Mouse (Mus musculus) hindbrain, embryonic 14.5 days (tissue): Measurements from ENCODE around the gene Gmppa. TPM values are rescaled to one million over a fixed set of nuclear protein-coding genes. Genes with fewer than 3 reads are reported as not detected.

Experiments
- ATAC-seq: fragments of 200-750 bp; cut with Nextera tagmentation; 2 replicates; pipeline ENCODE4 v1.8.0; 2017; ENCODE audit warnings: moderate number of reproducible peaks, mild to moderate bottlenecking, moderate TSS enrichment, moderate library complexity; ENCODE audit not compliant: low FRiP score
- DNase-seq: peaks from one replicate; pipeline ENCODE4 v3.0.0-alpha.2; 2015; ENCODE audit warnings: low spot score
- H3K27ac ChIP-seq: fragments of 300-500 bp; sonication (generic); 2 replicates; pipeline ENCODE4 v1.5.1; 2014; ENCODE audit warnings: mild to moderate bottlenecking, moderate library complexity
- H3K27me3 ChIP-seq: fragments of 300-500 bp; sonication (generic); 2 replicates; pipeline ENCODE4 v1.6.1; 2014; ENCODE audit warnings: mild to moderate bottlenecking, low read length, mixed read lengths; ENCODE audit not compliant: control insufficient read depth, insufficient read depth
- H3K36me3 ChIP-seq: fragments of 300-500 bp; sonication (generic); replicated peaks from 2 replicates; pipeline ENCODE4 v1.6.1; 2014; ENCODE audit not compliant: control insufficient read depth, insufficient read depth
- H3K4me1 ChIP-seq: fragments of 300-500 bp; sonication (generic); replicated peaks from 2 replicates; pipeline ENCODE4 v1.6.1; 2014; ENCODE audit warnings: antibody characterized with exemption, low read length, mixed read lengths; ENCODE audit not compliant: control insufficient read depth, insufficient read depth
- H3K4me2 ChIP-seq: fragments of 300-500 bp; sonication (generic); replicated peaks from 2 replicates; pipeline ENCODE4 v1.6.1; 2014; ENCODE audit warnings: mild to moderate bottlenecking, moderate library complexity
- H3K4me3 ChIP-seq: fragments of 300-500 bp; sonication (generic); replicated peaks from 2 replicates; pipeline ENCODE4 v1.5.1; 2014; ENCODE audit warnings: mild to moderate bottlenecking, low read length
- H3K9ac ChIP-seq: fragments of 300-500 bp; sonication (generic); 2 replicates; pipeline ENCODE4 v1.6.1; 2014
- H3K9me3 ChIP-seq: fragments of 300-500 bp; sonication (generic); 2 replicates; pipeline ENCODE4 v1.6.1; 2016; ENCODE audit warnings: low read length; ENCODE audit not compliant: control insufficient read depth
- whole genome bisulfite sequencing: fragments of 180-500 bp; shearing (Covaris S2); extraction: QIAGEN DNeasy Blood & Tissue Kit; methylation state at CpG from one replicate; pipeline ENCODE4 v1.1.7; 2014; 5-methylcytosine and 5-hydroxymethylcytosine counted together
- polyA plus RNA-seq: library from polyadenylated mRNA; unstranded; fragments of >200 nt; fragmentation: Nextera tagmentation; extraction: Ambion mirVana; gene quantifications from 2 replicates; pipeline ENCODE4 v1.2.1, GENCODE M21; 2014

Gmppa gene
- polyA plus RNA-seq, 1 experiment from 2014 or later, result 65.0 TPM

- Histone ChIP-seq H3K9ac (peak overlapping the region; percentile 45; the same call in 1 of the 2 replicates), H3K36me3 (no peaks in the 10 kb centered on the region), H3K4me3 (peak overlapping the region; percentile 20), H3K4me2 (peak overlapping the region; percentile 51), H3K27me3 (peaks cover 7% of the 10 kb centered on the region; the same call in 1 of the 2 replicates), H3K9me3 (no peaks in the 10 kb centered on the region), H3K27ac (peak overlapping the region; percentile 70; the same call in 1 of the 2 replicates), H3K4me1 (peaks cover 40% of the 10 kb centered on the region)
- DNase-seq, result no peak
- WGBS, result 2% methylated on average over 41 of the region's 42 CpGs
- peak; percentile 49; the same call in 1 of the 2 replicates for ATAC-seq
Observed at GRCm38 (mm10) chr1:75458025-75458788, 22.5 kb downstream of the Gmppa start.

DNA sequence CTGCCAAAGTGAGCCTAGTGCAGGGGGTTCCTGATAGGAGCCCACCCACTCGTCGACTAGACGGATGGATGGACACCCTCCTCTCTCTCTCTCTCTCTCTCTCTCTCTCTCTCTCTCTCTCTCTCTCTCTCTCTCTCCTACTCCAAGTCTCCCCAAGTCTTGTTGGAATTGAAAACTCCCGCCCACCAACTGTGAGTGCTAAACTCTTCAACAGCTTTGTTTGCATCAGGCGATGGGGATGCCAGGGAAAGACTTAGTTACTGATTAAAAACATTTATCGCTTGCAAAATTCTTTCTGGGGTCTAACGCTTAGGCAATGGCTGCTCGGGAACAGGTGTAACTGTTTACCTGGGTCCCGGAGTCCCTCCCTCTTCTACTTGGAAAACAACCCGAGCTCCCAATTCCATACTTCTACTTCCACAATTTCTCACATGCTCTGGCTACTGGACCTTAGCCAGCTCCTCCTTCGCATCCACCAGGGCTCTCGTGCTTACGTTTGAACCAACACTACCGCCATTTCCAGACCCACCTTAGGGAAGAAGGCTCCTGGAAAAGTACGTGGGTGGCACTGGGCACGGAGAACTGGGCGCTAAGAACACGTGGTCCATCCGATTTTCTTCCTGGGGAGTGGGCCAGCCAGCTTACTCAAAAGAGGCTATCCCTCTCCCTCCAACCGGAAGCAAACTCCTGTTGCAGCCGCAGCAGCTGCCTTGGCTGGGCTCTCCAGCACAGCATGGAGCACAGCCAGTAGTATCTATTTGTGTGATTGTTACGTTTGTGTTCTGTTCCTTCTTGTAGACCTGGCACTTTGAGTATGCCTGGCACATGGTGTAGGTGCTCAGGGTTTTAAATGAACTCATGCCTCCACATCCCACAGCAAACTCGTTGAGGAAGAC is 23.3 kb downstream of the Gmppa start:
- Histone ChIP-seq H3K9me3 (no peaks in the 10 kb centered on the region), H3K27me3 (peaks cover 7% of the 10 kb centered on the region; the same call in 1 of the 2 replicates), H3K4me1 (peaks cover 40% of the 10 kb centered on the region), H3K27ac (0 out of 2 replicates have a peak overlapping the region, but pooled peaks have one; percentile 70), H3K4me2 (peak overlapping the region; percentile 51), H3K36me3 (no peaks in the 10 kb centered on the region), H3K4me3 (peak overlapping the region; percentile 20; the same call in 1 of the 2 replicates), H3K9ac (peak overlapping the region; percentile 45; the same call in 1 of the 2 replicates)
- 14% methylated on average over 23 of the region's 23 CpGs for WGBS
- no peak for DNase-seq
- ATAC-seq, result no peak

DNA sequence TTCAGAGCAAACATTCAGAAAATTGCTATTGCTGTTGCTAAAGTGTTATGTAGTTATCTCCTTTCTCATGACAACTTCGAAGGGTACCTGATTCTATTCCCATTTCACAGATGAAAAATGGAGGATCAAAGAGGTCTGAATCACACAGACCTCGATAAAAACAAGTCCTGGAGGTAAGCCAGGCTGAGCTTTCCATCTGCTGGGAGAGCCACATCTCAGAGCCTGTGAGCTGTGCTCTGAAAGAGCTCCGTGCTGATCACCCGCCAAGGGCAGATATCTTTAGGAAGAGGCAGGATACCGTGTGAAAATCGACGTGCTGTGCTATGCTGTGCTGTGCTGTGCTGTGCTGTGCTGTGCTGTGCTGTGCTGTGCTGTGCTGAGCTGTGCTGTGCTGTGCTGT is 24.6 kb downstream of the Gmppa start:
- H3K9ac ChIP-seq, result no peak overlapping the region
- H3K36me3 ChIP-seq, result no peaks in the 10 kb centered on the region
- peaks cover 7% of the 10 kb centered on the region; the same call in 1 of the 2 replicates for H3K27me3 ChIP-seq
- H3K4me2 ChIP-seq, result no peak overlapping the region
- DNase-seq (no peak), ATAC-seq (no peak)
- H3K27ac ChIP-seq, result no peak overlapping the region
- WGBS, result 75% methylated on average over 7 of the region's 7 CpGs
- H3K4me1 ChIP-seq, result peaks cover 34% of the 10 kb centered on the region
- H3K4me3 ChIP-seq, result no peak overlapping the region
- H3K9me3 ChIP-seq, result no peaks in the 10 kb centered on the region

DNA sequence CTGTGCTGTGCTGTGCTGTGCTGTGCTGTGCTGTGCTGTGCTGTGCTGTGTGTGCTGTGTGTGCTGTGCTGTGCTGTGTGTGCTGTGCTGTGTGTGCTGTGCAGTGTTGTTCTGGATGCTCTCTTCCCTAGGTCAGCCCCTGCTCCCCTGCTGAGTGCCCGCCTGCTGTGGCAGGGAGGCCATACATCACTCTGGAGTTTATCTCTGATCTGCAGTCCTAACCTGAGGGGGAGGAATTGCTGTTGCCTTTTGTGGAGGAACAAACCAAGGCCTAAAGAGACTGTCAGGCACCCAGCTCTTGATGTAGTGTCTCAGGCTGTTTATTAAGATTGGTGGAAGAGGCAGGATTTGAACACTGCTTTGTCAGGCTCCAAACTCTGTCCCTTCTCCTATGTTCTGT is 26.9 kb downstream of the Gmppa start:
- WGBS, result 11% methylated on average over 1 of the region's 1 CpGs
- Histone ChIP-seq H3K36me3 (no peaks in the 10 kb centered on the region), H3K4me2 (no peak overlapping the region), H3K4me1 (peaks cover 18% of the 10 kb centered on the region), H3K27ac (no peak overlapping the region), H3K9ac (no peak overlapping the region), H3K9me3 (no peaks in the 10 kb centered on the region), H3K27me3 (no peaks in the 10 kb centered on the region), H3K4me3 (no peak overlapping the region)
- DNase-seq (no peak), ATAC-seq (no peak)

DNA sequence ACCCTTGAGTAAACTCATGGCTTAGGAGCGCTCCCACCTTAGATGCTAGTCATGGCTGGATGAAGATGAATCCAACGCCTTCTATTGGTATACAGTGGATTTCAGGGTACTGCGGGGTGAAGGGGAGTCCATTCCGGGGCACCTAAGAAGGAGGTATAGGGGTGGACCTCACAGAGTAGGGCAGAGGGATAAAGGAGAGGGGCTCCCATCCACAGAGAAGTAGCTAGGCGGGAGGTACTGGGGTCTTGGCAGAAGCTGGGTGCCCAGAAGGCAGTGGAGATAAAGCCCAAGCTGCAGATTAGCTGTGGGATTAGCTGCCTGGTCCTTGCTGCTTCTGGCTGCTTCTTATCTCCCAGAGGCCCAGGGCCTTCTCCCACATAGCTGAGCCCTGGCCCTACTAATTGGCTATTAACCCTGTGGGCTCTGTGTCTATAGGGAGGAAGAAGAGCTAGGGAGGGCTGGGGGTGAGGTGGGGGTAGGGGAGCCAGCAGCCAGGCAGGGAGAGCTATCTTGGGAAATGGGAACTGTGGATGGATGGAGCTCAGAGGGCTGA is 28.0 kb downstream of the Gmppa start:
- Histone ChIP-seq H3K9ac (no peak overlapping the region), H3K27ac (no peak overlapping the region), H3K4me2 (no peak overlapping the region), H3K4me3 (no peak overlapping the region), H3K4me1 (peaks cover 9% of the 10 kb centered on the region), H3K9me3 (no peaks in the 10 kb centered on the region), H3K36me3 (no peaks in the 10 kb centered on the region), H3K27me3 (no peaks in the 10 kb centered on the region)
- DNase-seq (no peak), ATAC-seq (no peak)
- WGBS, result 71% methylated on average over 5 of the region's 5 CpGs

- Histone ChIP-seq H3K27me3 (no peaks in the 10 kb centered on the region), H3K9ac (no peak overlapping the region), H3K4me1 (no peaks in the 10 kb centered on the region)
Observed at GRCm38 (mm10) chr1:75467215-75467927, 31.6 kb downstream of the Gmppa start.

GRCm38 (mm10) chr1:75469287-75469825 is 33.6 kb downstream of the Gmppa start:
- H3K4me1 ChIP-seq, result no peaks in the 10 kb centered on the region; the same call in 1 of the 2 replicates
- no peak for DNase-seq
- ATAC-seq, result no peak
- H3K4me3 ChIP-seq, result no peak overlapping the region
- peaks cover 31% of the 10 kb centered on the region for H3K36me3 ChIP-seq
- H3K27ac ChIP-seq, result no peak overlapping the region
- WGBS, result 77% methylated on average over 17 of the region's 17 CpGs
- no peaks in the 10 kb centered on the region for H3K27me3 ChIP-seq
- H3K9ac ChIP-seq, result no peak overlapping the region
- no peaks in the 10 kb centered on the region for H3K9me3 ChIP-seq
- H3K4me2 ChIP-seq, result no peak overlapping the region

More at GRCm38 (mm10) chr1:75467215-75467927, 31.6 kb downstream of the Gmppa start:
- Histone ChIP-seq H3K27ac (no peak overlapping the region), H3K4me3 (no peak overlapping the region), H3K4me2 (no peak overlapping the region), H3K9me3 (no peaks in the 10 kb centered on the region), H3K36me3 (peaks cover 12% of the 10 kb centered on the region; the same call in 1 of the 2 replicates)
- ATAC-seq, result peak; percentile 74
- 7% methylated on average over 14 of the region's 14 CpGs for WGBS
- DNase-seq, result peak; percentile 95

DNA sequence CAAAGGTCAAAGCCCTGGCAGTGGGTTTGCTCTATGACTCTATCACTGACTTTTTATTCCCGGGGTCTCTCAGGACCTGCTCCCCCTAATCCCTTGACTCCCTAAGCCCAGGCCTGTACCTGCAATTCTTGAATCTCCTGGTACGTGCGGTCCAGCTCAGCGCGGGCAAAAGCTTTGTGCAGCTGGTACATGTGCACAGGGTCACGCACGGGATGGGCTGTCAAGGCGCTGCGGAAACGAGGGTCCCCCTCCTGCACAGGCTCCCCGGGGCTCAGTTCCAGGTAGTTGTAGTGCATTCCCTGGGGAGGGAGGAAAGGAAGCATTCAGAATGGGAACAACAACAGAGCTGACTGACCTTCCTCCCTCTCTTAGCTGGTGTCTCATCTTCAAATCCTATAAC is 40.7 kb downstream of the Gmppa start:
- no peak overlapping the region for H3K27ac ChIP-seq
- H3K27me3 ChIP-seq, result no peaks in the 10 kb centered on the region
- H3K9ac ChIP-seq, result no peak overlapping the region
- no peak overlapping the region for H3K4me3 ChIP-seq
- ATAC-seq (no peak), DNase-seq (no peak)
- WGBS, result 92% methylated on average over 11 of the region's 11 CpGs
- peaks cover 37% of the 10 kb centered on the region for H3K4me1 ChIP-seq
- no peaks in the 10 kb centered on the region for H3K9me3 ChIP-seq
- no peak overlapping the region for H3K4me2 ChIP-seq
- H3K36me3 ChIP-seq, result peaks cover 52% of the 10 kb centered on the region
